Mouse (Mus musculus): ENCODE results near the gene Cox19.

DNA sequence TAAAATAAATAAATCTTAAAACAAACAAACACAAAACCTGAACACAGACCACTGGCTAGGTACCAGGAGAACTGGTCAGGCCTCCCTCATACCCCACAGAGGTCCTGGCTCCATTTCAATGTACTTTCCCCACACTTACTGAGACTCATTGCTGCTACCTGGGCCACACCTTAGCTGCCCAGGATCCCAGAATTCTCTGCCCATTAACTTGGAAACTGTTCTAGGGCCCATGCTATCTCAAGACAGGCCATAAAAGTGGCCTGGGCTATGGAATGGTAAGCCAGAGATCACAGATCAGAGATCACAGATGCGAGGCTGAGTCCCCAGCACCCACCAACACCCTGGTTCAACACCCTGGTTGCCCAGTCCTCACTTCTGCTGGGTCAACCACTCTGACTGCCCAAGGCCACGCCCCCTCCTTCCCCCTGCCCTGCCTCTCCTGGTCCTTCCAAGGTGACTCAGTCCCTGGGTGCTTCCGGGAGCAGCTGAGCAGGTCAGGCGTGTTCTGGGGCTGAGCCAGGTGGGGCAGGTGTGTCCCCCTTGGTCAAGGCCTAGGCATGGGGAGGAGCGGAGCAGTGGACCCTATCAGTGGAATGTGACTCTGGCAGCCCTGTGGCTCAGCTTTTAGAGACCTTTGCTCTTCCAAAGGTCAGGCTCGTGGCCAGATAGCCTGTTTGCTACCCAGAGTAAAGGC, 34.1 kb downstream of the Cox19 start:
- TF ChIP-seq POLR2A (IDR thresholded peaks at IDR 0.05; ENCODE audit: control insufficient read depth in 1 of 2, insufficient read depth in 1 of 2, low read depth in 1 of 2, low read length in 2 of 2, poor library complexity in 1 of 2) (no peak), CTCF (IDR thresholded peaks at IDR 0.05 in 2 of 3, conservative IDR thresholded peaks at IDR 0.05 in 1 of 3; ENCODE audit: control insufficient read depth in 1 of 3, insufficient read depth in 1 of 3, low read depth in 2 of 3, low read length in 3 of 3, poor library complexity in 1 of 3, severe bottlenecking in 1 of 3) (no peak), E2F4 (IDR thresholded peaks at IDR 0.05; ENCODE audit: borderline replicate concordance, low read depth, low read length) (no peak), KAT2A (conservative IDR thresholded peaks at IDR 0.05; ENCODE audit: low read depth, low read length) (no peak), TAL1 (IDR thresholded peaks at IDR 0.05; ENCODE audit: low read length) (no peak), GATA1 (IDR thresholded peaks at IDR 0.05; ENCODE audit: low read depth, low read length) (no peak), CHD2 (IDR thresholded peaks at IDR 0.05; ENCODE audit: low read length) (no peak)
